Mouse (Mus musculus) brain, embryonic 14.5 days (tissue): Measurements from ENCODE around the gene Nkain4.

ENCODE experiments used
- CTCF ChIP-seq: fragments of 200-500 bp; IDR thresholded peaks from 2 replicates; pipeline ENCODE4 v1.5.1; 2012; ENCODE audit warnings: inconsistent platforms, mild to moderate bottlenecking, moderate library complexity, borderline replicate concordance; ENCODE audit not compliant: insufficient read depth, insufficient read length; ENCODE audit errors: extremely low read depth
- POLR2A ChIP-seq: fragments of 200-500 bp; IDR thresholded peaks from 2 replicates; pipeline ENCODE4 v1.6.1; 2012; ENCODE audit warnings: mild to moderate bottlenecking, inconsistent platforms, borderline replicate concordance; ENCODE audit not compliant: poor library complexity, insufficient read depth, insufficient read length, severe bottlenecking; ENCODE audit errors: extremely low read depth

GRCm38 (mm10) chr2:180897857-180898256 is 56.6 kb downstream of the Nkain4 start:
- TF ChIP-seq CTCF, result no peak
- TF ChIP-seq POLR2A, result no peak
